Mouse (Mus musculus): Measurements from ENCODE around the gene Afmid. TPM values are rescaled to one million over a fixed set of nuclear protein-coding genes. Genes with fewer than 3 reads are reported as not detected.

Gene Afmid
- polyA plus RNA-seq, 1 experiment from 2014 or later, result 6.2 TPM

DNA sequence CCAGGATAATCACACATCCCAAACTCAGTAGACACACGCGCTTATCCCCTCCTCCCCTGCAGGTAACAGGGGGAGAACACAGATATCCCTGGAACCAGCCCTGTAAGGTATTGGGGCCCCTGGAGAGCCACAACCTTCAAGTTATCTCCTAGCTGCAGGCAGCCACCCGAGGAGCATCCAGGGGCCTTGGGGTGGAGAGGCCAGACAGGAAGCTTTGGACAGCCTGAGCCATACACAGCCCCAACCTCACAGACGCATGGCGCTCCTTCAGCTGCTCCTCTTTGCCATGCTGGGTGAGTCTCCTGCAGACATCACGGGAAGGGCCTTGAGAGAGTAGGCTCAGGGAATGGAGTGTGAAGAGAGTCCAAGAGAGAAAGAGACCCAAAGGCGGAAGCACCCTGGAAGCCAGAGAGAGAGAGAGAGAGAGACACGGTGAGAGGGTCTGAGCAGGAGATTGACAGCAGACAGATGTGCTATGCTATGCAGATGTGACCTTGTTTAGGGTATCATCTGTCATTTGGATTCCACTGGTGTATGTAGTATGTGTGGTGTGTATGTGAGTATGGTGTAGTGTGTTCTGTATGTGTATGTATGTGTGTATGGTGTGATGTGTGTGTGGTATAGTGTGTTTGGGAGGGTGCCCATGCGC is 28.1 kb upstream of the Afmid start, which contains the start of gene 6030468B19Rik:
Gene 6030468B19Rik (plus strand): TSS at position 150 of the 649 bp plus-strand sequence.
- no peaks in the 10 kb centered on the region for H3K27me3 ChIP-seq
- no peak within 1 kb of the TSS for H3K4me2 ChIP-seq (replicated peaks)
- peaks cover 8% of the 10 kb centered on the region for H3K4me1 ChIP-seq
- no peaks in the 10 kb centered on the region for H3K36me3 ChIP-seq
- H3K9me3 ChIP-seq, result no peaks in the 10 kb centered on the region; the same call in 1 of the 2 replicates
- ATAC-seq (ENCODE audit: low FRiP score, low read depth), result no peak
- no peak within 1 kb of the TSS for H3K4me3 ChIP-seq
- no peak within 1 kb of the TSS; the same call in 1 of the 2 replicates for H3K9ac ChIP-seq
- 57% methylated on average over 9 of the region's 9 CpGs for WGBS
- H3K27ac ChIP-seq, result no peak within 1 kb of the TSS

DNA sequence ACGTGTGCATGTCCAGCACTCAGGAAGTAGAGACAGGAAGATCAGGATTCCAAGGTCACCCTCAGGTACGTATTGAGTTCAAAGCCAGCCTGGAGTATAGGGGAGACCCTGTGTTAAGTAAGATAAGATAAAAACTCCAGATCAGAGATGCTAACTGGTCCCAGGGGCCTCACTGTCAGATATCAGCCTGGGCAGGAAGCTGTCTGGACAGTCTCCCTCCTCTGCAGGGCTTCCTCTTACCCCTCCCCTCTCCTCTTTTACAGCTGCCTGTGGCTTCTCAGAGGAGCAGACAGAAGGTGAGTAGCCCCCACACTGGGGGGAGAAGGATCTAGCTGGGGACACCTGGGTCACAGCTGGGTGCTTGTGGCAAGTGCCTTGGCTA is 27.6 kb upstream of the Afmid start:
- Histone ChIP-seq H3K9ac (no peak overlapping the region; the same call in 1 of the 2 replicates), H3K9me3 (no peaks in the 10 kb centered on the region; the same call in 1 of the 2 replicates), H3K27me3 (no peaks in the 10 kb centered on the region), H3K36me3 (no peaks in the 10 kb centered on the region), H3K4me3 (no peak overlapping the region), H3K4me1 (0 out of 2 replicates have a peak, but pooled peaks cover 6% of the 10 kb centered on the region), H3K4me2 (replicated peaks) (no peak overlapping the region), H3K27ac (no peak overlapping the region)
- no peak for ATAC-seq (ENCODE audit: low FRiP score, low read depth)
- WGBS, result 23% methylated on average over 2 of the region's 2 CpGs

DNA sequence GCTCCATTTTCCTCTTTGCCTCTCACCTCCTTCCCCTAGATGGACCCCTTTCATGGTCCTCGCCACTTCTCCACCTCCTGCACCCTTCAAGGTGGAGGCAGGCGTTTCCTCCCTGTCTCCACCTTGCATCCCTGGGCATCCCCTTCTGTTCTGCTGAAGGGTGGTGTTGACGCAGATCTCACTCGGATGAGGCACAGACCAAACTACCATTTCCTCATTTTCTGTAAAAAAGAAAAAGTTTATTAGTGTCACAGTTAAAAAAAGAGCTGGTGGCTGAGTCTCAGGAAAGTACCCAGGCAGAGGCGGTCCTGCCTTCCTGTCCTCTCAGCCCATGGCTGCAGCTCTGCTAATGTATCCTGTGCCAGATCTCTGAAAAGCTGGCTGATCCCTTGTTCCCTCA is 26.6 kb upstream of the Afmid start:
- Histone ChIP-seq H3K4me1 (0 out of 2 replicates have a peak, but pooled peaks cover 3% of the 10 kb centered on the region), H3K4me2 (replicated peaks) (no peak overlapping the region), H3K9ac (no peak overlapping the region), H3K27ac (no peak overlapping the region; the same call in 1 of the 2 replicates), H3K4me3 (no peak overlapping the region), H3K27me3 (no peaks in the 10 kb centered on the region), H3K36me3 (no peaks in the 10 kb centered on the region), H3K9me3 (no peaks in the 10 kb centered on the region; the same call in 1 of the 2 replicates)
- WGBS, result 72% methylated on average over 5 of the region's 5 CpGs
- ATAC-seq (ENCODE audit: low FRiP score, low read depth), result no peak

DNA sequence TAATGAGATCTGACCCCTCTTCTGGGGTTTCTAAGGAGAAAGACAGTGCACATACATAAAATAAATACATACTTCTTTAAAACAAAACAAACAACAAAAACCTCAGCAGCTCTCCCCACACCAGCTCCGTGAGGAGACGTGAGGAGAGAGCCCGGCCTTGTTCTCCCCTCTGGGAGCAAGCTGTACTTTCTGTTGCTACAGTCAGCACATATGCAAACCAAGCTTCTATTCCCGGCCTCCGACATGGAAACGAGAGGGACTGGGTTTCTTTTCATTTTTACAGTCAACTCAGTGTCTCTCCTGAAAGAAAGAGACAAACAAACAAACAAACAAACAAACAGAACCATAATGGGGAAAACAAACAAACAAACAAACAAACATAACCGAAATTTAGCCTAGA is 25.7 kb upstream of the Afmid start:
- no peaks in the 10 kb centered on the region for H3K27me3 ChIP-seq
- H3K4me1 ChIP-seq, result 0 out of 2 replicates have a peak, but pooled peaks cover 3% of the 10 kb centered on the region
- H3K4me2 ChIP-seq (replicated peaks), result no peak overlapping the region
- H3K36me3 ChIP-seq, result no peaks in the 10 kb centered on the region
- ATAC-seq (ENCODE audit: low FRiP score, low read depth), result no peak
- H3K9me3 ChIP-seq, result no peaks in the 10 kb centered on the region
- H3K4me3 ChIP-seq, result no peak overlapping the region
- H3K9ac ChIP-seq, result no peak overlapping the region
- WGBS, result 83% methylated on average over 7 of the region's 7 CpGs
- H3K27ac ChIP-seq, result no peak overlapping the region

DNA sequence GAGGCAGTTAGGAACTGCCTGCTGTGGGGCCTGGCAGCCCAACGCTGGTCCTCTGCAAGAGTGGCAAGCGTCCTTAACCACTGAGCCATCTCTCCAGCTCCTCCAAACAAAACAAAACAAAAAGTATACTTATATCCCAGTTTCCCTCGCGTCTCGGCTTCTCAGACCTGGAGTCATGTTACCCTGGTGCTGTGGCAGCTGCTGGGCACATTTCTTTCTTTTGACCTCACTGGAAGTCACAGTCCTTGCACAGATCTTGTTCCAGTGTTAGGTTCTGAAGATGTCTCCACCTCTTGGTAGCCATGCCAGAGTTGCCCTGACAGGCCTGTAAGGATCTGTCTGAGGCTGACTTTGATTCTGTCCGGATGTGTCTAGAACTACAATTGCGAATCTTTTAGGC is 24.1 kb upstream of the Afmid start:
- Histone ChIP-seq H3K27ac (no peak overlapping the region), H3K4me3 (no peak overlapping the region)

DNA sequence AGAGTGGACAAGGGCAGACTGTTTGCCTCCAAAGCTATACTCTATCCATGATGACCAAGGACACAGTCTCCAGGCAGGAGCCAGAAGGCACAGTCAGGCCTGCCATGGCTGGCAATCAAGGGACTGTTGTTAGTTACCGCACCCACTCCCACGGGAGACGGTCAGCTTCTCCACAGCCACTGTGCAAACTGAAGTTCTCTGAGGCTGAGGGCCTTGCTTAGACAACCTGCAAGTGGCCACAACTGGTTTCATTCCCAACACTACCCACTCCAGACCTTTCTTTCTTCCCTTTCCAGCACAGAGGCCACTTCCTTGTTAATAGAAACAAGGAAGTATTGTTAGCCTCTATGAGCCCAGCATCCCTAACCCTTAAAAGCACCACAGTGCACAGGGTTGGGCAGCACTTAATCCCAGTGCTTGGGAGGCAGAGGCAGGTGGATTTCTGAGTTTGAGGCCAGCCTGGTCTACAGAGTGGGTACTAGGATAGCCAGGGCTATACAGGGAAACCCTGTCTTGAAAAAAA is 22.5 kb upstream of the Afmid start:
- Histone ChIP-seq H3K4me2 (replicated peaks) (no peak overlapping the region), H3K9ac (no peak overlapping the region), H3K4me1 (0 out of 2 replicates have a peak, but pooled peaks cover 2% of the 10 kb centered on the region), H3K9me3 (no peaks in the 10 kb centered on the region), H3K27me3 (no peaks in the 10 kb centered on the region), H3K4me3 (no peak overlapping the region), H3K36me3 (no peaks in the 10 kb centered on the region), H3K27ac (no peak overlapping the region)
- ATAC-seq (ENCODE audit: low FRiP score, low read depth), result no peak
- WGBS, result 87% methylated on average over 3 of the region's 3 CpGs

More for the DNA sequence above, 24.1 kb upstream of the Afmid start:
- no peak for ATAC-seq (ENCODE audit: low FRiP score, low read depth)
- Histone ChIP-seq H3K4me2 (replicated peaks) (no peak overlapping the region), H3K9me3 (no peaks in the 10 kb centered on the region), H3K9ac (no peak overlapping the region), H3K27me3 (no peaks in the 10 kb centered on the region), H3K4me1 (0 out of 2 replicates have a peak, but pooled peaks cover 3% of the 10 kb centered on the region), H3K36me3 (no peaks in the 10 kb centered on the region)
- WGBS, result 64% methylated on average over 7 of the region's 7 CpGs

DNA sequence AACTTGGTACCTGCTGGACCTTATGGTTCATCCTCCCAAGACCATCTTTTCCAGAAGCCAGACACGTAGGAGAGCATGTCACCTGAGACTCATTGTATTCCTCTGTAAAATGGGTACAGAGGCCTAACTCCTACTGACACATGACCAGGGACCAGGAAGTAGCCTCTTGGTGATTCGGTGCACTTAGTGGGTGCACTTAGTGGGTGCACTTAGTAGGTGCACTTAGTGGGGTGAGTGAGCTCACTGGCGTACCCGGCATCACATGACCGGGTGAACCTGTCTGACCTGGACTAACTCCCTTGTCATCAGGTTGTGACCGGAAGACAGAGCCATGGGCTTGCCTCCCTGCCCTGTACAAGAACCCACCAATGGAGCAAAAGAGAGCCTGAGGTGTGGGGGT is 18.9 kb upstream of the Afmid start:
- Histone ChIP-seq H3K4me2 (replicated peaks) (no peak overlapping the region), H3K36me3 (peaks cover under 1% of the 10 kb centered on the region; the same call in 1 of the 2 replicates), H3K9ac (no peak overlapping the region), H3K9me3 (no peaks in the 10 kb centered on the region), H3K4me1 (peaks cover 22% of the 10 kb centered on the region), H3K27me3 (no peaks in the 10 kb centered on the region), H3K27ac (no peak overlapping the region), H3K4me3 (no peak overlapping the region)
- no peak for ATAC-seq (ENCODE audit: low FRiP score, low read depth)
- WGBS, result 90% methylated on average over 6 of the region's 6 CpGs

DNA sequence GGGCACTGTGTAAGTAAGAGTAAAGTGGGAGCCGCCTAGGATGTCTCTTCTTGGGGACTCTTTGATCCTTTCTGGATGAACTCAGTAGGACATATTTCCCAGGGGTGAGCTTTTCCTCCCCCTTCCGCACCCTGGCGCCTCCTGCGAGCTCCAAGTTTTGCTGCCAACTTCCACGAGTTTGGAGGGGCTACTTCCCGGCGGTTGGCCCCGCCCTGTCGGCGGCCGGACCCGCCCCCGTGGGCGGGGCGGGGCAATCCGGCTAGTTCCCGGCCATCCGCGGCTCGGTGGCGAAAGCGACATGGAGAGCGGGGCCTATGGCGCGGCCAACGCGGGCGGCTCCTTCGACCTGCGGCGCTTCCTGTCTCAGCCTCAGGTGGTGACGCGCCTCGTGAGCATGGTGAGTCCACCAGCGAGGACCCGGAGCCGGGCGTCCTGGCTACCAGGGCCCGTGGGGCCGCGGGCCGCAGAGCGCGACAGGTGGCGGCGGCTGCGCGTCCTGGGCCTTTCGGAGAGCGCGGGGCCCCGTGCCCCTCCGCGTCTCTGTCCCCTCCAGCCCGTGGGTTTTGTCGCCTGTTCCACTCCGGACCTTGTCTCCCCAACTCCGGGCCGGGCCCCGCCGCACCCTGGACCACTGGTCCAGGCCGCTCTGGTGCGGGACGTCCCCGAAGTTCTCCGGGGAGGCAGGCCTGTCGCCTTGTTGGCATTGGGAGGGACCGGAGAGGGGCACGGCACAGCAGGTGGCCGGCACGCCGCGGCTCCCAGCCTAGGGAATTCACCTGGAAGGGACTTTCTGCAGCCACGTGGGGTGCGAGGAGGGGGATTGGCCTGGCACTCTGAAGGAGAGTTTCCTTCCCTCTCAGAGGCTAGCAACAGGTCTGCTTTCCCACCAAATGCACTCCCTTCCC is 16.1 kb upstream of the Afmid start, which contains the start of the genes Gm20708 and Syngr2:
Gene Gm20708 (plus strand): TSS at position 262 of the 905 bp plus-strand sequence.
Gene Syngr2 (plus strand): TSS at position 262 of the 905 bp plus-strand sequence.
- no peaks in the 10 kb centered on the region for H3K27me3 ChIP-seq
- under 1% methylated on average over 75 of the region's 75 CpGs for WGBS
- peak within 1 kb of the TSS; percentile 91 for H3K4me3 ChIP-seq
- H3K27ac ChIP-seq, result peak within 1 kb of the TSS; percentile 44
- peaks cover 22% of the 10 kb centered on the region for H3K4me1 ChIP-seq
- peak within 1 kb of the TSS; percentile 81 for H3K9ac ChIP-seq
- peaks cover 30% of the 10 kb centered on the region for H3K36me3 ChIP-seq
- ATAC-seq (ENCODE audit: low FRiP score, low read depth), result peak; percentile 77; the same call in 1 of the 2 replicates
- H3K4me2 ChIP-seq (replicated peaks), result peak within 1 kb of the TSS; percentile 100
- no peaks in the 10 kb centered on the region for H3K9me3 ChIP-seq

DNA sequence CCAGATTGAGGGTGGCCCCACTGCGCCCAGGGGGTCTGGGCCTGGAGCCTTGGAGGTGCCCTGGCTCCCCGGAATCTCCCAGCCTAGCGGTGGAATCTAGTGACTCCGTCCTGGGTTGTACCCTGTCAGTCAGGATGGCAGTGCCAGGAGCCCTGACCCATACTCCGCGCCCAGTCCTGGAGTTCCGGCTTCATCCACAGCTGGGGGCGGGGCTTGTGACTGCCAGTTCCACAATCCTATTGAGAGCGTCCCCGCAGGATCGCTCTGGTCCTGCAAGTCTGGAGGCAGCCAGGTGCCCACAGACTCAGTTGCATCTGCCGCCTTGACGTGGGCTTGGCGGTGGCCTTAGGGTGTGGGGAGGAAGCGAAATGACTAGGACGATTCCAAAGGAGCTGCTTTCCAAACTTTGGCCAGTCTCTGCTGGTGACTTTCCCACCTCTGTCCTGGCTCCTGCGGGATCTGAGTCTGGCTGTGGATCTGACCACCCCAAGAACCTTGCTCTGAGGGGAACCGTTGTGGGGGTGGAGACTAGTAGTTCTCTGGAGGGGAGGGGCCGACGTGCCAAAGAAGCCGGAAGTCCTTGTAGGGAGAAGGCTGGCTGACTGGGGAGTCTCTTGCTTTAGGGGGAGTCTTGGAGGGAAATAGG is 15.2 kb upstream of the Afmid start:
- H3K9ac ChIP-seq, result peak overlapping the region; percentile 81
- ATAC-seq (ENCODE audit: low FRiP score, low read depth), result peak; percentile 76
- peak overlapping the region; percentile 100 for H3K4me2 ChIP-seq (replicated peaks)
- H3K9me3 ChIP-seq, result no peaks in the 10 kb centered on the region
- H3K4me3 ChIP-seq, result peak overlapping the region; percentile 91
- H3K27ac ChIP-seq, result peak overlapping the region; percentile 44; the same call in 1 of the 2 replicates
- H3K4me1 ChIP-seq, result peaks cover 22% of the 10 kb centered on the region
- WGBS, result under 1% methylated on average over 21 of the region's 21 CpGs
- H3K36me3 ChIP-seq, result peaks cover 38% of the 10 kb centered on the region
- H3K27me3 ChIP-seq, result no peaks in the 10 kb centered on the region

DNA sequence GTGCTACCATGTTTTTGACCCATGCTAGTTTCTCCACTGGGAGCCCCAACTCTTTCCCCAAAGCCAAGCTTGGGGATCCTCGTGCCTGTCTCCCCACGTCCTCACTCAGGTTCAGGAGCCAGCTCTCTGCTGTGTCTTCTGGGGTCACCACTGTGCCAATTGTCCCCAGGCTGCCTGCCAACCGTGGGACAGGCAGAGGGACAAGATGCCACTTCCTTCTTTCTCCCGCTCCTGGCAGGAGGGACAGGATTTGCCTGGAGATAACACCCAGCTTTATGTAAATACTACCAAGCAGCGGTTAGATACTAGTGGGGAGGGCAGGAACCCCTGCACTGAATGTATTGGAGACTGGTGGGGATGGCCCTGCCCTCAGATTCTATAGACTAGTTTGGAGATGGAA is 11.9 kb upstream of the Afmid start:
- ATAC-seq (ENCODE audit: low FRiP score, low read depth), result no peak
- WGBS, result 83% methylated on average over 5 of the region's 5 CpGs

DNA sequence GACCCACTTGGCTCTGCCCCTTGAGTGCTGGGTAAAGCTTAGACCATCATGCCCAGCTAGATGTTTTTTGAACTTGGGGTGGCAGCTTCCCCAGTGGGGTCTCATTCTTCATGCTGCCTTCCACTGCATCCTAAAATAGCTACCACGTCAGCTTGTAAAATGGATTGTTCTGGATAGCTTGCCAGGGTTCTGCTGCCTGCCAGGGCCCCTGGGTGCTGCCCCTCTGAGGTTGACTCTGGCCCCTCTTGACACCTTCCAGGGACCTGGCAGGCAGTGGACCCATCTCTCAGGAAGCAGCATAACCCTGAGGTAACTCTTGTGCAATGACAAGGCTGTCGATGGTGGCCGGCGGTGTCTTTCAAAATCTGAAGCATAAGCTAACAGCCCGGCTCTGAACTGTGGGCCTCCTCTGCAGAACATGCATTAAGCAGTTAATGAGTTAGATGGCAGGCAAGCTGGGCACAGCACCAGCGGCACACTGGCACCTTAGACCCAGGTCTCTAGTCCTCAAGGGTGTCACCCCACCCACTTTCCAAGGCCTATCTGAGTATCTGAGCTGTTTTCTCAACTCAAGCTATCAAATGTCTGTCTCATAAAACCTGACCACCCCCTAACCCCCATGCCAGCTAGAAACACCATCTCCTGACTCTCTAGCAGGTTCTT is 10.9 kb upstream of the Afmid start:
- H3K36me3 ChIP-seq, result peaks cover 80% of the 10 kb centered on the region
- no peaks in the 10 kb centered on the region for H3K27me3 ChIP-seq
- no peak for ATAC-seq (ENCODE audit: low FRiP score, low read depth)
- WGBS, result 95% methylated on average over 6 of the region's 6 CpGs
- H3K9ac ChIP-seq, result no peak overlapping the region
- H3K4me1 ChIP-seq, result peaks cover 18% of the 10 kb centered on the region
- no peaks in the 10 kb centered on the region for H3K9me3 ChIP-seq
- H3K4me2 ChIP-seq (replicated peaks), result no peak overlapping the region
- H3K4me3 ChIP-seq, result no peak overlapping the region
- H3K27ac ChIP-seq, result no peak overlapping the region

More for the DNA sequence above, 11.9 kb upstream of the Afmid start:
- Histone ChIP-seq H3K4me1 (peaks cover 22% of the 10 kb centered on the region), H3K9ac (no peak overlapping the region), H3K9me3 (no peaks in the 10 kb centered on the region), H3K36me3 (peaks cover 71% of the 10 kb centered on the region), H3K4me3 (no peak overlapping the region), H3K4me2 (replicated peaks) (no peak overlapping the region), H3K27me3 (no peaks in the 10 kb centered on the region), H3K27ac (no peak overlapping the region)
